Mouse (Mus musculus) layer of hippocampus, postnatal 14 days (tissue): ENCODE measurements around the gene Olfr31. TPM values are rescaled to one million over a fixed set of nuclear protein-coding genes. Genes with fewer than 3 reads are reported as not detected.
A peak's percentile ranks its signal among the peaks of the same experiment; 100 is the strongest.

ENCODE experiments used
- DNase-seq, 2 experiments: peaks; one replicate each; pipeline ENCODE4 v3.0.0; 2021 to 2022; ENCODE audit warnings: low spot score in 2 of 2, mixed read lengths in 1 of 2
- total RNA-seq, 2 experiments: library from RNA; stranded (reverse); gene quantifications; 2 replicates each; pipeline ENCODE4 v1.2.3; 2021

Gene Olfr31
- total RNA-seq, 2 experiments from 2014 or later, result 0.29 TPM; not detected in 1

GRCm38 (mm10) chr14:14353740-14354510 lies 31.3 kb downstream of the Olfr31 start:
- DNase-seq, result peak in 1 of 2 experiments; percentile 6

- DNase-seq, result no peak
Observed at GRCm38 (mm10) chr14:14354511-14355359, 32.1 kb downstream of the Olfr31 start.

GRCm38 (mm10) chr14:14355360-14355646 lies 32.7 kb downstream of the Olfr31 start:
- DNase-seq, result no peak

Other genes starting within 250 kb of the Olfr31 start
- gene Psmd6, start 201.8 kb upstream of the Olfr31 start, total RNA-seq, result 100 to 1,000 TPM; 130 to 132 TPM
- gene Olfr720, start 136.0 kb upstream of the Olfr31 start, total RNA-seq, result not detected
- 1 to 10 TPM; 2.8 TPM for gene Il3ra, start 23.4 kb downstream of the Olfr31 start, total RNA-seq
- not detected for gene Olfr721-ps1, start 78.5 kb downstream of the Olfr31 start, total RNA-seq